Mouse (Mus musculus) adrenal gland, adult 2 months (tissue): ENCODE measurements around the gene Zfp771. TPM values are rescaled to one million over a fixed set of nuclear protein-coding genes. Genes with fewer than 3 reads are reported as not detected.

Experiments
- DNase-seq: peaks from one replicate; pipeline ENCODE4 v3.0.0; 2021
- polyA plus RNA-seq: library from polyadenylated mRNA; depleted of rRNA; stranded (reverse); fragments of >200 nt; gene quantifications from 2 replicates; pipeline ENCODE4 v1.2.3, GENCODE M21; 2012; rRNA removed
- total RNA-seq, 2 experiments: library from RNA; stranded (reverse); gene quantifications; 2 replicates each; pipeline ENCODE4 v1.2.3; 2021

Zfp771 gene
- total and polyA plus RNA-seq, 3 experiments = 27.1 to 295 (median 32.4) TPM

DNA sequence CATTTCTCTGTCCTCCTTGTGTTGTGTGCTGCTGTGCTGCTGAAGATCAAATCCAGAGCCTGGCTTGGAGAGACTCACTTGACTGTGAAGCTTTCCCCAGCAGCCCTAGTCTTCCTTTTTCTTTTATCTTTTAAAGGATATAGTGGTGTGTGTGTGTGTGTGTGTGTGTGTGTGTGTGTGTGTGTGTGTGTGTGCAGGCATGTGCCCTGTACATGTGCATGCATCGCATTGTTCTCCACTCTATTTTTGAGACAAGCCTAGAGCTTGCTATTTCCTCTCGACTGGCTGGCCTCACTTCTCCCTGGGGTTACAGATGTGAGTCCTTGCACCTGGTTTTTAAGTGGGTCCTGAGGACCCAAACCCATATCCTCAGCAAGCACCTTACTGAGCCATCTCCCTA is 38.1 kb downstream of the Zfp771 start:
- no peak for DNase-seq

DNA sequence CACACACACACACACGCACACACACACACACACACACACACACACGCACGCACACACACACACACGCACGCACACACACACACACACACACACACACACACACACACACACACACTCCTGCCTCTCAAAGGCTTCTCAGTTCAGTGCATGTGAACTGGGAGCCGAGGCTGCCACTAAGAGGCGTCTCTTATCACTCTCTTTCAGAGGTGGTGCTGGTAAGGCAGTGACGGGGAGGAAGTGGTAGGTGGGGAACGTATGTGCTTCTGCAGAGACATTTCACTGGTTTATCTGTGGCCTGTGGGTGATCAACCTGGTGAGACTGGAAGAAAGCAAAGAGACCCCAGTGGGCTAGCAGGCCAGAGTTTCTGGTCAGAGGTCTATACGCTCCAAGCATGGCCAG is 41.1 kb downstream of the Zfp771 start:
- DNase-seq = no peak

- no peak for DNase-seq
Observed at GRCm38 (mm10) chr7:127287940-127288339, 43.9 kb downstream of the Zfp771 start.

DNA sequence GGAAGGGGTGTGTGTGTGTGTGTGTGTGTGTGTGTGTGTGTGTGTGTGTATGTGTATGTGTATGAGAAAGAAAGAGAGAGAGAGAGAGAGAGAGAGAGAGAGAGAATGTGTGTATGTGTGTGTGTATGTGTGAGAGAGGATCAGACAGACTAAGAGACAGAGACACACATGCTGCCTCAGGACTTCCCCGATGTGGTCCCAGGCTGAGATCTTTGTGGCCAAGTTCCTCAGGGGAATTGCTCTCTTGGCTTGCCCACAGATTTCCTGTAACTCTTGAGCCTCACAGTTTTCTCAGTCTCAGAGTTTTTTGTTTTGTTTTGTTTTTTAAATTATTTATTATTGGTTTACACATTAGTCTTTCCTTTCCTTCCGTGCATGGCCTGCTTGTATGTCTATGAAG is 45.2 kb downstream of the Zfp771 start:
- no peak for DNase-seq

- DNase-seq = no peak
Observed at GRCm38 (mm10) chr7:127290142-127290541, 46.1 kb downstream of the Zfp771 start.

DNA sequence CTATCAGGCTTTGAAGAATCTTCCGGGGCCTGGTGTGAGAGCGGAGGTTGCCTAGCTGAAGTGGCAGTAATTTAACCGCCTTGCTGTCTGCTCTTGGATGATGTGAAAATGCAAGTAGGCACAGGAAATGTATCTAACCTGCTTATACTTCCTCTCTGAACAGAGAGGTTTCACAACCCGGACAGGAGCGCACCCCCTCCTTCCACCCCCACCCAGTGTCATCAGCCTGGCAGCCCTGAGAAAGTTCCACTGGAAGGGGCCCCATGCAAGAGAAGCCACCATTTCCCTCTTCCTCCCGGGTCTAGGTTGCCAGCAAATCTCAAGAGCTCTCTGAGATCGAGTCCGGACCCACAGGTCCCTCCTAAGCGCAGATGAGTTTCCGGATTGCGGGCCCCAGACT is 52.0 kb downstream of the Zfp771 start, which contains the start of gene Itgal:
Itgal (plus strand) TSS at position 163 of the 400 bp plus-strand sequence.
- no peak for DNase-seq

GRCm38 (mm10) chr7:127296786-127297555 is 52.9 kb downstream of the Zfp771 start:
- no peak for DNase-seq

GRCm38 (mm10) chr7:127297586-127298193 is 53.6 kb downstream of the Zfp771 start:
- no peak for DNase-seq

Other genes starting within 250 kb of the Zfp771 start
- 100 to 1,000 TPM; 115 to 145 TPM for gene Mvp, start 229.7 kb upstream of the Zfp771 start, total RNA-seq
- 95.3 and 172 TPM in 2 replicates for gene Mvp, start 229.7 kb upstream of the Zfp771 start, polyA plus RNA-seq
- 1 to 10 TPM in 1 of 2 experiments, not detected in 1; 1.3 TPM for gene Pagr1b, start 227.8 kb upstream of the Zfp771 start, total RNA-seq
- gene Pagr1b, start 227.8 kb upstream of the Zfp771 start, polyA plus RNA-seq = 1.7 and 2.0 TPM in 2 replicates
- gene Pagr1a, start 226.9 kb upstream of the Zfp771 start, total RNA-seq = 10 to 100 TPM; 16.4 to 20.3 TPM
- gene Pagr1a, start 226.9 kb upstream of the Zfp771 start, polyA plus RNA-seq = 0.66 and 13.1 TPM in 2 replicates
- gene Gm42742, start 223.2 kb upstream of the Zfp771 start, total RNA-seq = 10 to 100 TPM; 19.9 to 29.2 TPM
- gene Gm42742, start 223.2 kb upstream of the Zfp771 start, polyA plus RNA-seq = 13.7 and 28.4 TPM in 2 replicates
- gene Prrt2, start 223.1 kb upstream of the Zfp771 start, total RNA-seq = 1 to 10 TPM; 1.7 to 2.0 TPM
- 8.5 and 9.5 TPM in 2 replicates for gene Prrt2, start 223.1 kb upstream of the Zfp771 start, polyA plus RNA-seq
- gene Maz, start 217.2 kb upstream of the Zfp771 start, total RNA-seq = 100 to 1,000 TPM in 1 of 2 experiments, 10 to 100 TPM in 1; 98.7 to 114 TPM
- 833 and 840 TPM in 2 replicates for gene Maz, start 217.2 kb upstream of the Zfp771 start, polyA plus RNA-seq
- gene Kif22, start 201.8 kb upstream of the Zfp771 start, total RNA-seq = 1 to 10 TPM; 2.1 to 2.5 TPM
- 0.64 and 0.89 TPM in 2 replicates for gene Kif22, start 201.8 kb upstream of the Zfp771 start, polyA plus RNA-seq
- not detected for gene Zg16, start 156.9 kb upstream of the Zfp771 start, total RNA-seq
- 0.18 and 0.49 TPM in 2 replicates for gene Zg16, start 156.9 kb upstream of the Zfp771 start, polyA plus RNA-seq
- 1 to 10 TPM; 1.6 to 1.9 TPM for gene AI467606, start 152.9 kb upstream of the Zfp771 start, total RNA-seq
- gene AI467606, start 152.9 kb upstream of the Zfp771 start, polyA plus RNA-seq = 7.6 TPM in 2 replicates
- under 1 TPM; 0.49 to 0.52 TPM for gene Qprt, start 122.0 kb upstream of the Zfp771 start, total RNA-seq
- gene Qprt, start 122.0 kb upstream of the Zfp771 start, polyA plus RNA-seq = 0.77 and 1.0 TPM in 2 replicates
- 1 to 10 TPM in 1 of 2 experiments, under 1 TPM in 1; 0.58 to 1.0 TPM for gene Spn, start 106.5 kb upstream of the Zfp771 start, total RNA-seq
- gene Spn, start 106.5 kb upstream of the Zfp771 start, polyA plus RNA-seq = 1.0 and 2.0 TPM in 2 replicates
- gene Cd2bp2, start 48.2 kb upstream of the Zfp771 start, total RNA-seq = 10 to 100 TPM; 37.6 to 67.6 TPM
- 12.7 and 13.8 TPM in 2 replicates for gene Cd2bp2, start 48.2 kb upstream of the Zfp771 start, polyA plus RNA-seq
- gene Tbc1d10b, start 35.8 kb upstream of the Zfp771 start, total RNA-seq = 10 to 100 TPM; 36.0 to 43.6 TPM
- 31.5 and 35.1 TPM in 2 replicates for gene Tbc1d10b, start 35.8 kb upstream of the Zfp771 start, polyA plus RNA-seq
- gene Mylpf, start 35.4 kb upstream of the Zfp771 start, total RNA-seq = 1 to 10 TPM; 2.2 to 2.3 TPM
- not detected in 2 replicates for gene Mylpf, start 35.4 kb upstream of the Zfp771 start, polyA plus RNA-seq
- 10 to 100 TPM; 11.7 to 12.7 TPM for gene Zfp553, start 11.2 kb upstream of the Zfp771 start, total RNA-seq
- gene Zfp553, start 11.2 kb upstream of the Zfp771 start, polyA plus RNA-seq = 18.3 and 20.5 TPM in 2 replicates
- gene Sept1, start 11.1 kb upstream of the Zfp771 start, total RNA-seq = 10 to 100 TPM in 1 of 2 experiments, 1 to 10 TPM in 1; 7.1 to 11.4 TPM
- gene Sept1, start 11.1 kb upstream of the Zfp771 start, polyA plus RNA-seq = 8.6 and 10.9 TPM in 2 replicates
- gene Dctpp1, start 16.4 kb downstream of the Zfp771 start, total RNA-seq = 10 to 100 TPM; 34.7 to 37.6 TPM
- 45.1 and 57.1 TPM in 2 replicates for gene Dctpp1, start 16.4 kb downstream of the Zfp771 start, polyA plus RNA-seq
- 100 to 1,000 TPM in 1 of 2 experiments, 10 to 100 TPM in 1; 90.0 to 118 TPM for gene Sephs2, start 29.8 kb downstream of the Zfp771 start, total RNA-seq
- gene Sephs2, start 29.8 kb downstream of the Zfp771 start, polyA plus RNA-seq = 41.8 and 46.5 TPM in 2 replicates
- gene Itgal, start 52.0 kb downstream of the Zfp771 start, total RNA-seq = 1 to 10 TPM; 1.7 to 2.4 TPM
- 1.6 and 1.7 TPM in 2 replicates for gene Itgal, start 52.0 kb downstream of the Zfp771 start, polyA plus RNA-seq
- gene Zfp768, start 101.3 kb downstream of the Zfp771 start, total RNA-seq = 10 to 100 TPM; 30.5 to 32.3 TPM
- 52.5 and 54.2 TPM in 2 replicates for gene Zfp768, start 101.3 kb downstream of the Zfp771 start, polyA plus RNA-seq
- gene Zfp747, start 131.8 kb downstream of the Zfp771 start, total RNA-seq = 10 to 100 TPM in 1 of 2 experiments, 1 to 10 TPM in 1; 8.0 to 11.2 TPM
- gene Zfp747, start 131.8 kb downstream of the Zfp771 start, polyA plus RNA-seq = 4.4 and 6.7 TPM in 2 replicates
- 1 to 10 TPM; 4.4 to 6.3 TPM for gene 9130019O22Rik, start 142.9 kb downstream of the Zfp771 start, total RNA-seq
- 2.5 and 3.3 TPM in 2 replicates for gene 9130019O22Rik, start 142.9 kb downstream of the Zfp771 start, polyA plus RNA-seq
- gene E430018J23Rik, start 149.4 kb downstream of the Zfp771 start, total RNA-seq = 10 to 100 TPM in 1 of 2 experiments, 1 to 10 TPM in 1; 7.1 to 10.3 TPM
- gene E430018J23Rik, start 149.4 kb downstream of the Zfp771 start, polyA plus RNA-seq = 8.9 and 10.0 TPM in 2 replicates
- 1 to 10 TPM; 5.0 to 8.1 TPM for gene Zfp764, start 162.5 kb downstream of the Zfp771 start, total RNA-seq
- 4.1 and 4.5 TPM in 2 replicates for gene Zfp764, start 162.5 kb downstream of the Zfp771 start, polyA plus RNA-seq
- gene Zfp688, start 177.8 kb downstream of the Zfp771 start, total RNA-seq = 10 to 100 TPM; 13.3 to 15.3 TPM
- 30.2 and 33.8 TPM in 2 replicates for gene Zfp688, start 177.8 kb downstream of the Zfp771 start, polyA plus RNA-seq
- gene Zfp689, start 204.9 kb downstream of the Zfp771 start, total RNA-seq = 1 to 10 TPM; 3.9 to 4.6 TPM
- 7.0 and 7.1 TPM in 2 replicates for gene Zfp689, start 204.9 kb downstream of the Zfp771 start, polyA plus RNA-seq
- 10 to 100 TPM; 49.0 to 56.8 TPM for gene Prr14, start 215.3 kb downstream of the Zfp771 start, total RNA-seq
- 73.2 and 87.0 TPM in 2 replicates for gene Prr14, start 215.3 kb downstream of the Zfp771 start, polyA plus RNA-seq
- gene Fbrs, start 234.9 kb downstream of the Zfp771 start, total RNA-seq = 10 to 100 TPM; 54.8 to 90.7 TPM
- 46.0 and 57.8 TPM in 2 replicates for gene Fbrs, start 234.9 kb downstream of the Zfp771 start, polyA plus RNA-seq